Mouse (Mus musculus) E14TG2a.4 (cell line): ENCODE results near the gene Eci1.

Experiments
- H3K27me3 ChIP-seq: 2 replicates; pipeline ENCODE4 v1.6.1; 2014; ENCODE audit warnings: low read length, control low read depth; ENCODE audit not compliant: insufficient read depth
- H3K36me3 ChIP-seq: 2 replicates; pipeline ENCODE4 v1.6.1; 2014; ENCODE audit warnings: low read length, control low read depth; ENCODE audit not compliant: insufficient read depth
- H3K4me1 ChIP-seq: replicated peaks from 2 replicates; pipeline ENCODE4 v1.6.1; 2014; ENCODE audit warnings: low read depth, low read length, control low read depth
- H3K4me3 ChIP-seq: replicated peaks from 2 replicates; pipeline ENCODE4 v1.5.1; 2014; ENCODE audit warnings: mild to moderate bottlenecking, low read length
- H3K9me3 ChIP-seq: 2 replicates; pipeline ENCODE4 v1.6.1; 2014; ENCODE audit warnings: low read length, control low read depth
- CTCF ChIP-seq: conservative IDR thresholded peaks from 2 replicates; pipeline ENCODE4 v1.5.1; 2014; ENCODE audit warnings: low read length
- NANOG ChIP-seq: IDR thresholded peaks from 2 replicates; pipeline ENCODE4 v1.6.1; 2014; ENCODE audit warnings: borderline replicate concordance, low read length, mixed read lengths
- POU5F1 ChIP-seq: IDR thresholded peaks from 2 replicates; pipeline ENCODE4 v1.6.1; 2014; ENCODE audit warnings: low read length, borderline replicate concordance

The Eci1 gene

GRCm38 (mm10) chr17:24426471-24427169 is at the start of gene Eci1:
Gene Eci1, plus strand, starts transcription at chr17:24426641.
- H3K27me3 ChIP-seq = no peaks in the 10 kb centered on the region
- H3K36me3 ChIP-seq = peaks cover 51% of the 10 kb centered on the region
- H3K9me3 ChIP-seq = no peaks in the 10 kb centered on the region
- H3K4me3 ChIP-seq = peak within 1 kb of the TSS; percentile 85
- TF ChIP-seq POU5F1 (no peak), CTCF (no peak), NANOG (no peak)
- H3K4me1 ChIP-seq = peaks cover 52% of the 10 kb centered on the region

GRCm38 (mm10) chr17:24378496-24378895 is 47.9 kb upstream of the Eci1 start:
- H3K9me3 ChIP-seq = no peaks in the 10 kb centered on the region
- H3K4me3 ChIP-seq = no peak overlapping the region
- no peaks in the 10 kb centered on the region for H3K4me1 ChIP-seq
- no peaks in the 10 kb centered on the region for H3K27me3 ChIP-seq
- H3K36me3 ChIP-seq = no peaks in the 10 kb centered on the region
- TF ChIP-seq CTCF = no peak
- TF ChIP-seq NANOG = no peak
- no peak for TF ChIP-seq POU5F1

GRCm38 (mm10) chr17:24383789-24384188 is 42.7 kb upstream of the Eci1 start:
- Histone ChIP-seq H3K9me3 (no peaks in the 10 kb centered on the region), H3K36me3 (no peaks in the 10 kb centered on the region), H3K4me1 (no peaks in the 10 kb centered on the region; the same call in 1 of the 2 replicates), H3K27me3 (no peaks in the 10 kb centered on the region), H3K4me3 (no peak overlapping the region)
- TF ChIP-seq POU5F1 (no peak), CTCF (no peak), NANOG (no peak)

GRCm38 (mm10) chr17:24388711-24389110 is 37.7 kb upstream of the Eci1 start:
- Histone ChIP-seq H3K9me3 (no peaks in the 10 kb centered on the region), H3K36me3 (no peaks in the 10 kb centered on the region), H3K4me3 (no peak overlapping the region), H3K27me3 (no peaks in the 10 kb centered on the region), H3K4me1 (no peaks in the 10 kb centered on the region; the same call in 1 of the 2 replicates)
- TF ChIP-seq POU5F1 = no peak
- TF ChIP-seq CTCF = no peak
- TF ChIP-seq NANOG = no peak

- Histone ChIP-seq H3K9me3 (no peaks in the 10 kb centered on the region), H3K4me1 (no peaks in the 10 kb centered on the region; the same call in 1 of the 2 replicates), H3K27me3 (no peaks in the 10 kb centered on the region), H3K36me3 (no peaks in the 10 kb centered on the region), H3K4me3 (no peak overlapping the region)
- peak; percentile 62 for TF ChIP-seq CTCF
- no peak for TF ChIP-seq POU5F1
- TF ChIP-seq NANOG = no peak
These were observed 36.6 kb upstream of the Eci1 start for GRCm38 (mm10) chr17:24389865-24390264.

- Histone ChIP-seq H3K36me3 (no peaks in the 10 kb centered on the region), H3K9me3 (no peaks in the 10 kb centered on the region), H3K4me1 (no peaks in the 10 kb centered on the region; the same call in 1 of the 2 replicates), H3K4me3 (no peak overlapping the region), H3K27me3 (no peaks in the 10 kb centered on the region)
- peak; percentile 69 for TF ChIP-seq CTCF
- no peak for TF ChIP-seq POU5F1
These were observed 35.3 kb upstream of the Eci1 start for GRCm38 (mm10) chr17:24391149-24391548.

GRCm38 (mm10) chr17:24393527-24393926 is 32.9 kb upstream of the Eci1 start:
- no peak overlapping the region for H3K4me3 ChIP-seq
- H3K9me3 ChIP-seq = no peaks in the 10 kb centered on the region
- peaks cover 3% of the 10 kb centered on the region; the same call in 1 of the 2 replicates for H3K4me1 ChIP-seq
- no peaks in the 10 kb centered on the region for H3K27me3 ChIP-seq
- no peaks in the 10 kb centered on the region for H3K36me3 ChIP-seq
- no peak for TF ChIP-seq POU5F1
- TF ChIP-seq CTCF = no peak
- TF ChIP-seq NANOG = no peak

GRCm38 (mm10) chr17:24394456-24394855 is 32.0 kb upstream of the Eci1 start:
- no peaks in the 10 kb centered on the region for H3K9me3 ChIP-seq

GRCm38 (mm10) chr17:24402371-24402770 is 24.1 kb upstream of the Eci1 start:
- no peak for TF ChIP-seq POU5F1
- no peak for TF ChIP-seq CTCF
- no peak for TF ChIP-seq NANOG
- no peaks in the 10 kb centered on the region for H3K9me3 ChIP-seq
- H3K4me3 ChIP-seq = no peak overlapping the region
- peaks cover 7% of the 10 kb centered on the region; the same call in 1 of the 2 replicates for H3K36me3 ChIP-seq
- no peaks in the 10 kb centered on the region for H3K27me3 ChIP-seq
- peaks cover 6% of the 10 kb centered on the region; the same call in 1 of the 2 replicates for H3K4me1 ChIP-seq

More at GRCm38 (mm10) chr17:24394456-24394855, 32.0 kb upstream of the Eci1 start:
- TF ChIP-seq NANOG (no peak), CTCF (no peak), POU5F1 (no peak)
- Histone ChIP-seq H3K4me1 (peaks cover 6% of the 10 kb centered on the region; the same call in 1 of the 2 replicates), H3K27me3 (no peaks in the 10 kb centered on the region), H3K4me3 (no peak overlapping the region), H3K36me3 (no peaks in the 10 kb centered on the region)
